Mouse (Mus musculus): ENCODE data around the gene Hipk4. TPM values are rescaled to one million over a fixed set of nuclear protein-coding genes. Genes with fewer than 3 reads are reported as not detected.

Hipk4 gene
- polyA plus RNA-seq, 1 experiment = 0.20 TPM

GRCm38 (mm10) chr7:27480927-27481626, 42.0 kb upstream of the Hipk4 start:
- H3K4me1 ChIP-seq (ENCODE audit: control insufficient read depth, insufficient read depth, low read length) = no peaks in the 10 kb centered on the region
- no peak for DNase-seq
- H3K27ac ChIP-seq (ENCODE audit: insufficient read depth, low read length) = no peak overlapping the region; the same call in 1 of the 2 replicates
- peak overlapping the region; percentile 58 for H3K4me3 ChIP-seq (replicated peaks; ENCODE audit: insufficient read depth, low read depth, low read length)
- no peak for TF ChIP-seq CTCF (IDR thresholded peaks at IDR 0.05; ENCODE audit: borderline replicate concordance, insufficient read depth, low read depth, low read length)
- WGBS = 19% methylated on average over 11 of the region's 11 CpGs
- H3K27me3 ChIP-seq (ENCODE audit: control insufficient read depth, insufficient read depth, low read length) = no peaks in the 10 kb centered on the region

GRCm38 (mm10) chr7:27481627-27481969, 41.5 kb upstream of the Hipk4 start:
- Histone ChIP-seq H3K27ac (ENCODE audit: insufficient read depth, low read length) (peak overlapping the region; percentile 86), H3K4me1 (ENCODE audit: control insufficient read depth, insufficient read depth, low read length) (no peaks in the 10 kb centered on the region), H3K4me3 (replicated peaks; ENCODE audit: insufficient read depth, low read depth, low read length) (peak overlapping the region; percentile 58), H3K27me3 (ENCODE audit: control insufficient read depth, insufficient read depth, low read length) (no peaks in the 10 kb centered on the region)
- DNase-seq = peak; percentile 79 to 85
- TF ChIP-seq CTCF (IDR thresholded peaks at IDR 0.05; ENCODE audit: borderline replicate concordance, insufficient read depth, low read depth, low read length) = no peak
- peak; percentile 58; the same call in 1 of the 2 replicates for TF ChIP-seq POLR2A (IDR thresholded peaks at IDR 0.05; ENCODE audit: borderline replicate concordance, insufficient read depth, low read length)
- 1% methylated on average over 10 of the region's 12 CpGs for WGBS

- DNase-seq = no peak
- WGBS = 88% methylated on average over 4 of the region's 4 CpGs
- Histone ChIP-seq H3K27me3 (ENCODE audit: control insufficient read depth, insufficient read depth, low read length) (no peaks in the 10 kb centered on the region), H3K4me1 (ENCODE audit: control insufficient read depth, insufficient read depth, low read length) (peaks cover 7% of the 10 kb centered on the region; the same call in 1 of the 2 replicates), H3K4me3 (replicated peaks; ENCODE audit: insufficient read depth, low read depth, low read length) (no peak overlapping the region), H3K27ac (ENCODE audit: insufficient read depth, low read length) (no peak overlapping the region)
- no peak for TF ChIP-seq CTCF (IDR thresholded peaks at IDR 0.05; ENCODE audit: borderline replicate concordance, insufficient read depth, low read depth, low read length)
- no peak for TF ChIP-seq POLR2A (IDR thresholded peaks at IDR 0.05; ENCODE audit: borderline replicate concordance, insufficient read depth, low read length)
Measured at GRCm38 (mm10) chr7:27483860-27484259, 39.2 kb upstream of the Hipk4 start.

- Histone ChIP-seq H3K4me3 (replicated peaks; ENCODE audit: insufficient read depth, low read depth, low read length) (peak overlapping the region; percentile 51), H3K4me1 (ENCODE audit: control insufficient read depth, insufficient read depth, low read length) (peaks cover 19% of the 10 kb centered on the region), H3K27me3 (ENCODE audit: control insufficient read depth, insufficient read depth, low read length) (no peaks in the 10 kb centered on the region), H3K27ac (ENCODE audit: insufficient read depth, low read length) (no peak overlapping the region)
- DNase-seq = peak in 1 of 2 experiments; percentile 38
- no peak for TF ChIP-seq POLR2A (IDR thresholded peaks at IDR 0.05; ENCODE audit: borderline replicate concordance, insufficient read depth, low read length)
- TF ChIP-seq CTCF (IDR thresholded peaks at IDR 0.05; ENCODE audit: borderline replicate concordance, insufficient read depth, low read depth, low read length) = no peak
- 4% methylated on average over 13 of the region's 13 CpGs for WGBS
Measured at GRCm38 (mm10) chr7:27486102-27486769, 36.8 kb upstream of the Hipk4 start.

- H3K4me3 ChIP-seq (replicated peaks; ENCODE audit: insufficient read depth, low read depth, low read length) = peak within 1 kb of the TSS; percentile 92
- no peaks in the 10 kb centered on the region for H3K27me3 ChIP-seq (ENCODE audit: control insufficient read depth, insufficient read depth, low read length)
- peaks cover 23% of the 10 kb centered on the region for H3K4me1 ChIP-seq (ENCODE audit: control insufficient read depth, insufficient read depth, low read length)
- H3K27ac ChIP-seq (ENCODE audit: insufficient read depth, low read length) = peak within 1 kb of the TSS; percentile 82
- peak; percentile 100 for DNase-seq
- WGBS = under 1% methylated on average over 80 of the region's 80 CpGs
- TF ChIP-seq POLR2A (IDR thresholded peaks at IDR 0.05; ENCODE audit: borderline replicate concordance, insufficient read depth, low read length) = peak; percentile 100
- TF ChIP-seq CTCF (IDR thresholded peaks at IDR 0.05; ENCODE audit: borderline replicate concordance, insufficient read depth, low read depth, low read length) = peak; percentile 49
Measured at GRCm38 (mm10) chr7:27486770-27487697, 36.0 kb upstream of the Hipk4 start, which contains the start of gene Sertad1. Sertad1 (plus strand) TSS chr7:27486910.

- Histone ChIP-seq H3K27ac (ENCODE audit: insufficient read depth, low read length) (peak overlapping the region; percentile 82), H3K4me1 (ENCODE audit: control insufficient read depth, insufficient read depth, low read length) (peaks cover 26% of the 10 kb centered on the region), H3K27me3 (ENCODE audit: control insufficient read depth, insufficient read depth, low read length) (no peaks in the 10 kb centered on the region), H3K4me3 (replicated peaks; ENCODE audit: insufficient read depth, low read depth, low read length) (peak overlapping the region; percentile 92)
- peak; percentile 63 to 70 for DNase-seq
- no peak for TF ChIP-seq POLR2A (IDR thresholded peaks at IDR 0.05; ENCODE audit: borderline replicate concordance, insufficient read depth, low read length)
- TF ChIP-seq CTCF (IDR thresholded peaks at IDR 0.05; ENCODE audit: borderline replicate concordance, insufficient read depth, low read depth, low read length) = no peak
- 2% methylated on average over 13 of the region's 13 CpGs for WGBS
Measured at GRCm38 (mm10) chr7:27487740-27488268, 35.3 kb upstream of the Hipk4 start.

- 79% methylated on average over 25 of the region's 25 CpGs for WGBS
- peaks cover 26% of the 10 kb centered on the region for H3K4me1 ChIP-seq (ENCODE audit: control insufficient read depth, insufficient read depth, low read length)
- TF ChIP-seq CTCF (IDR thresholded peaks at IDR 0.05; ENCODE audit: borderline replicate concordance, insufficient read depth, low read depth, low read length) (no peak), POLR2A (IDR thresholded peaks at IDR 0.05; ENCODE audit: borderline replicate concordance, insufficient read depth, low read length) (no peak)
- peak; percentile 38 to 40 for DNase-seq
- peak overlapping the region; percentile 91; the same call in 1 of the 2 replicates for H3K27ac ChIP-seq (ENCODE audit: insufficient read depth, low read length)
- H3K27me3 ChIP-seq (ENCODE audit: control insufficient read depth, insufficient read depth, low read length) = no peaks in the 10 kb centered on the region
- no peak overlapping the region for H3K4me3 ChIP-seq (replicated peaks; ENCODE audit: insufficient read depth, low read depth, low read length)
Measured at GRCm38 (mm10) chr7:27489270-27489869, 33.7 kb upstream of the Hipk4 start.
